Mouse (Mus musculus) forelimb bud, embryonic 11.5 days (tissue): ENCODE data around the gene Ccnq.

Experiments used
- DNase-seq: peaks from one replicate; pipeline ENCODE4 v3.0.0-alpha.2; 2012; ENCODE audit warnings: low read depth, low spot score

Ccnq gene

DNA sequence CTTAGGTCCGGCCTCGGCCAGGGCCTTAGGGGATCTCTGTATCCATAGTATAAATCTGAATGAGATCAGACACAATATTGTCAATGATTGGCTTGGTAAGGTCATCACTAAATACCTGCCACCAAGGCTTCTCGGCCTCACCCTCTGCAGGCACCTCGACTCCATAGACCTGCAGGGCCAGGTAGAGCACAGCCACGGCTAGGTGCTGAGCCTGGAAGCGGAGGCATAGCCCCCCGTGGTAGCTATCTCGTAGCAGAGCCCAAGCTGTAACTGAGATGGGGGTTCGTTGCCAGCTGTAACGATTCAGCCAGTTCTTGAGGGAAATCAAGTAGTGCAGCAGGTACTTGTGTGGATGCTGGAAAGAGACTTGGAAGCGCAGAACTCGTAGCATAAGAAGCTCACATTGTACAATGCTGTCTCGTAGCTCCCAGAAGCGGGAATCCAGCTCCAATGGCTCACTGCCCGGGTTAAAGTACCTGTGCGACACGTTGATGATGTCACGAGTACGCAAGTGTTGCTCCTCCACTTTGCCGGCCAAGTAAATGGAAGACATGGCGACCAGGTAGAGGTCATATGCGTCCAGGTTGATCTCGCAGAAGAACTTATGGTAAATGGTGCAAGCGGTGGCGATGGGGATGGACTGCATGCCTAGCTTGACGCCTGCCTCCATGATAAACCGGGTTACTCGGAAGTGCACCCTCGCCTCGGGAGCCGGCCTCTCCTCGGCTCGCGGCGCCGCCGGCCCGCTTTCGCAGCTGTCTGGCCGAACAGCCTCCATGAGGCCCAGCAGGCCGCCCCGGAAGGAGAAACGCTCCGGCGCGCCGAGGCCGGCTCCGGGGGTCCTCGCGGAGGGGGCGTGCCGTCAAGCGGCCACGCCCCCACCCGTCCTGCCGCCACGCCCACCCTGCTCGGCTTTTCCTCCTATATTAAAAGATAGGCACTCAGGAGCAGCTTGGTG, at the start of gene Ccnq:
Gene Ccnq (minus strand): TSS at position 845 of the 958 bp plus-strand sequence.
- peak; percentile 63 for DNase-seq

DNA sequence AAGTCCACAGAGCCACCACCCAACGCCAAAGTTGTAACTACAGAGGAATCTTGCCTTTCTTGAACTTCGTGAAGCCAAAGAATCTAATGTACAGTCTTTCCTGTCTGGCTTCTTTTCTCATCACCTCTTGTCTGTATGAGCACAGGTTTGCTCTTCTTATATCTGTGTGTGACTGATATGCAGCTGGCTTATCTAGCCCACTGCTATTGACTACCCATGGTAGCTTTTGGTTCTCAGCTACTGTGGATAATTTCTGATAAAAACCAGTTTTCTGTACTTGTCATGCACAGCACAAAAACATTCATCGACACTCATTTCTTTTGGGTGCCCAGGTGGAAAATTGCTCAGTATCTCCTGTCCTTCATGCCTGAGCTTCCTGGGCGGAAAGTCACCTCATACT, 49.6 kb upstream of the Ccnq start:
- DNase-seq = no peak

DNA sequence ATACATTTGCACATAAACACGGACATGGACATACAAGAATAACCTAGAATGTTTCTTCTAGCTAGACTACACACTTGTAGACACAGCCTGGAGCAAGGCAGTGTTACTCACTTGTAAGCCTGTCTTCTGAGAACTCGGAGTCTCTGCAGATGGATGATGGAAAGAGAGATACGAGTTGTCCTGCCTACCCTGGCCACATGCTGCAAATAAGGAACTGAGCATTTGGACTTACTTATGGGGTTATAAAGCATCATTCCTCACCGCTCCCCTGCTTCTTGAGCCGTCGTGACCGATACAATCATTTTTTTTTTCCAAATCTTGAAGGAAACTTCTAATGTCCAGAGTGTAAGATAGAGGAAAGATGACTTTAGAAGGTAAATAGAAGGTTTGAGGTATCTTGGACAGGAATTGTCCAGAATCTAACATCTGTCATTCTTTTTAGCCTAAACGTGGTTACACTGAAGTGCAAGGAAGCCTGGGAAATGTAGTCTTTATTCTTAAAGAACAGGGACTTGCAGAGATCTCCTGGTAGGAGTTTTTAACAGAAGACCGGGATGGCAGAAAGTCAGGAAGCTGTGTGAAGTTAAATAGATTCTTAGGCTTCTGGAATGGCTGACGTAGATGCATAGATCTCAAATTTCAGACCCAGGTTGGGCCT, 44.7 kb upstream of the Ccnq start:
- DNase-seq = no peak

DNA sequence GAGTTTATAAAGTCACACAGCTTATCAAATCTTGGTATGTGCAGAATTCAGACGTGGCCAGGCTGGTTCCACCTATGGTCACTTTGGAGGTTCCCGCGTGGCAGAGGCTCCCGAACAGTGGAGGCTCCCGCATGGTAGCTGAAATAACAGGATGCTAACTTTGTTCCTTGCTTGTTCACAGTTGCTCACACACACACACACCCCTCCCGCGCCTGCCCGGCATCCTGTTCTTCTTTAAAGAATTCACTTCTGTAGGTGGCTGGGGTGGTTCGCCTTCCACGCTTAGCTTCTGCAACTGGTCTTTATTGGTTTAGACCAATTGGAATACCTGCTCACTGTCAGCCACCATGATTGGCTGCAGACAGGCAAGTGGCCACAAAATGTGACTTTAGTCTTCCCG, 41.6 kb upstream of the Ccnq start:
- DNase-seq = no peak

DNA sequence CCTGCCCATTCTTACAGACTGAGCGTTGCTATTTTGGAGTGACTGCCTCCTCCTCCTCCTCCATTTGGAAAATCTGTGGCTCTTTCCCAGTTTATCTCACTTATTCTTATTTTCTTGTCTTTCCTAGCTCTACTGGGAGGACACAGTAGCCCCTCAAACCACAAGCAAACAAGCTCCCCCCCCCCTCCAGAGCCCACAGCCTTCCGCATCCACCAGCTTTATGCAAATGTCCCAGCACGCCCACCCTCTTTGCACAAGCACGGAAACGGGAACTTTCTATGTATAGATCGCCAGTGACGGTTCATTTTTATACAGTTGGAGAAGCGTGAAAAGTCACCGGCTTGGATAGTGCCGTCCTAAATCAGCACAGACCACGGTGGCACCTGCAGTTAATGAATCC, 40.9 kb upstream of the Ccnq start:
- no peak for DNase-seq

DNA sequence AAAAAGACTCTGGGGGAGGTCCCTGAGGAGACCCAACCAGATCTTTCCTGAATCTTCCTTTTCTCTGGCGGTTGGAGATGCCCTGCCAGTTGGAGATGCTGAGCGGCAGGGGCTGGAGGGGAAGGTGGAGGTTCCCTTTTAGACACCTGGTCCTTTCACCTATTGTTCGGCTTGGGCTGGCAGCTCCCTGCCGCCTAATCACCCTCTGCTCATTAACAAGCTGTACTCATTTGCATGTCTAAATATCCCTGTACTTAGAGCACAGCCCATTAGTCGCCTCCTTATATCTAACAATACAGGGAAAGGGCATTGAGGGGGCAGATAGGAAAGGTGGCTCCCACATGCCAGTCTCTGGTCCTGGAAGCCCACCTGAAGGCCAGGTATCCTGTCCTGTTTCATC, 40.5 kb upstream of the Ccnq start:
- no peak for DNase-seq

DNA sequence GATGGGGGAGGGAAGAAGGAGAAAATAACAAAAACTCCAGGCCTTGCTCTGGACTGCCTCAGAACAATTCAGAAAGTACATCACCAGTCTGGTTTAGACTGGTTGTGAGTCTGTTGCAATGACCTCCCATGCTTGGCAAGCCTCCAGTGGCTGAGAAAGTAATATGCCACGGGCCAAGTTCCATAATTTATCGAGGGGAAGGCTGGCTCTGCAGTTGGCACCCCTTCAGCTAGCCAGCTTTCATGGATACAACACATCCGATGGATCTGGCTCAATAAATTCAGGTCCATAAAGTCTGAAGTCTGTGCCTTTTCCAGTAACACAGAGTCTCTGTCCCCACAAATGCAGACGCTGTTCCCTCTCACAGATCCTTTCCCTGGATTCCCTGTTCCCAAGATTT, 40.1 kb upstream of the Ccnq start:
- no peak for DNase-seq

DNA sequence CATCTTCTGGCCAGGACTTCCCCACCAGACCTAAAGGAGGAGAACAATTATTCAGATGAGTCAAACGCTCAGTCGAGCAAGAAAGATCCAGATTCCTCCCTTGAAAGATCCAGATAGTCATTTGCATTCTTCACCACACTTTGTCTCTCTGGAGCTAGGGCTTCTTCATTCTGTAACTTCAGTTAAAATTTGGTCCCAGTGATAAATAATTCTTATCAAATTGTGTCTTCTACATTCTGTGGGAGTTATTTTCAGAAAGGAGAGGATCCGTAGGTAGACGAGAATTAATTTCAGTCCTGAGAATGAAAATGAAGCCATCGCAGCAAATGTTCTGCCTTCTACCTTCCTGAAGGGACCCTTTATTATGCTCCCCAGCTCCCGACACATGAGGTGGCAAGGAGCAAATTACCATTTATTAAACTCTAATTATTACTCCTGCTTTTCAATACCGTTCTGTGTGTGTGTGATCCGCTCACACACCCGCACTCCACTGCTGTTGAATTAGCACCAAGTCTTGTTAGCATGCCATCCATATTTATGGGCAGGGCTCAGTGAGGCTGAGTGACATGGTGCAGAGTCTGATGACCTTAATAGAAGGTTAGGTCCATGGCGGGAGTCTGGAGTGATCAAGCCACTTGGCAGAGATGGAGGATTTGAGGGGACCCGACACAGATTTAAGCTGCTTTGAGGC, 38.0 kb upstream of the Ccnq start:
- DNase-seq = no peak

DNA sequence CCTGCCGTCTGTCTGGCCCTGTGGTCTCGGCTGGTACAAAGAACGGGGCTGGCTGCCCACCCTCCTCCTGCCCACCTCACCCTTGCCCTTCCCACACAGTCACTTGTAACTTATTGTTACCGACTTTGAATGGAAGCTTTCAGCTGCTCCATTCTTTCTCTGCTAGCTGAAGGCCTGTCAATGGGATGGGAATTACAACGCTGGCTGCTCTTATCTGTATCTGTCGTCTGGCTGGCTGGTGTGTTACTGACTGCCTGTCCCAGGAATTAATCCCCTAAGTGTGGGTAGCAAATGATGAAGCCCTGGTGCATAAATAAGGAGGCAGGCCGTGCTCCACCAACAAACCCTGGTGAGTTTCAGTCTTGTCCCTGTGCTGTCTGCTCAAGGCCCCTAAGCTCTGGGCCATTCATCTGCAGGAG, 34.5 kb upstream of the Ccnq start:
- no peak for DNase-seq

DNA sequence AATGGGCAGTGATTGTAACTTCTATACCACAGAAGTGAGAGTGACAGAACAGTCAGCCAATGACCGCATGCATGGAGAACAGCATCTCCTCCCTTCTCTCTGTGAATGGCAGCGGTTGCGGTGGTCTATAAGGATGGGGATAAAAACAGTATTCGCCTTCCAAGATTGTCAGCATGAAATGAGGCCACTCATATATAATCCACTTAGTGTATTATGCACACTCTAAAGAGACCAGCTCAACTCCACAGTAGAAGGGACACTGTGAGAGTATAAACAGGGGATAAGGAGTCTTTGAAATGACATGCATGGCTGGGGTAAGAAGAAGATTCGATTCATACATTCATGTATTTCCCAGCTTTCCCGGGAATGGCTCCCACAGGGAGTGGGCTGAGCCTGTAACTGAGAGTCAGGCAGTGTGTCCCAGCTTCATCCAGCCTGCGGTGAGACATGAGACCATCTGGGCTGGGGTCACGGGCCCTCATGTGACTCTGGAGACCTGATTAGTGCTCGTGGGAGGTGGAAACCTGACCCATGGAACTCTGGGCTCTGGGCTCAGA, 31.3 kb upstream of the Ccnq start:
- no peak for DNase-seq

DNA sequence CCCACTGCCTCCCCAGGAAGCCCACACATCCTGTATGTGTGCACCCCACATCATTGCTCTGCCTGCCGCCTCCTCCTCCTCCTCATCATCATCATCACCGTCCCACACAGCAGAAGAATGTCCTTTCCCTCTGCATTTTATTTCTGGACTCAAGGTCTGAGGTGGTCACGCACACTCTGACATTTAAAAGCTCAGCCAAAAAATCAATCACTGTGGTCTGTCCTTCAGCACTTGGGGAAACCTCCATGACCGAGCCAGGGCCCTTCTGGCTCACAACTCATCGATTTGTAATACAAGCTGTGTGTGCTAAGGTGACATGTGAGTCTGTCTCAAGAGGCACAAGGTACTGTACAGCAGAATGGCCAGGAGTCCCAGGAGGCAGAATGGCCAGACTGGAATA, 30.8 kb upstream of the Ccnq start:
- DNase-seq = no peak

DNA sequence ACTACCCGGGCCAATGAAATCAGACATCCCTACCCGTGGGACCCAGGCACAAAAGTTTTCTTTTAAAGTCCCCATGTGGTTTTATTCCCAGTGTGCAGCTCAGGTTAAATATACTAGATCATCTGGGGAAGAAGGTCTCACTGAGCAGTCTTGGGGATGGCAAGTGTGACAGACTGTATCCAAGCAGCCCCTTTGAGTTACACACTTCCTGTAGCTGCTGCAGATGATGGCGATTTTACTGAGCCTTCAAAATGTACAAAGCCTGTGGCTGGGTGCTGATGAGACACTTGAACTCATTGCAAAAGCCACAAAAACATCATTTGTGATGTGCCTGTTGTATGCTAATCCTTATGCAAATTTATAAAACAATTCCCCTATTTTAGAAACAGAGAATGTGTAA, 29.0 kb upstream of the Ccnq start:
- no peak for DNase-seq

DNA sequence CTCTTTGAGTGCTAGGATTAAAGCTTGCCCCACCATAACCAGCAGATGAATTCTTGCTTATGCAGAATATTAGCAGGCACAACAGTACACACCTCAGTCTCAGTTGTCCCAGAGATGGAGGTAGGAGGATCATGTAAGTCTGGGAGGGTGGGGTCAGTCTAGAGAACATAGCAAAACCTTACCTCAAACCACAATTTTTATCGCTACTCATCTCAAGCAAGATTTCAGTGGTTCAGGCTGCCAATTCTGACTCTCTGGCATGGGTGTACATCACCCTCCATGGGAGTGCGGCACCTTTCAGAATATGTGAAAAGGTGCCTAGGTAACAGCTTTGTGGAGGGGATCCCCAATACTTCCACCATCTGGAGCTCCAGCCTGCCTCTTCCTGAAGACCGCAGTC, 28.5 kb upstream of the Ccnq start:
- no peak for DNase-seq

DNA sequence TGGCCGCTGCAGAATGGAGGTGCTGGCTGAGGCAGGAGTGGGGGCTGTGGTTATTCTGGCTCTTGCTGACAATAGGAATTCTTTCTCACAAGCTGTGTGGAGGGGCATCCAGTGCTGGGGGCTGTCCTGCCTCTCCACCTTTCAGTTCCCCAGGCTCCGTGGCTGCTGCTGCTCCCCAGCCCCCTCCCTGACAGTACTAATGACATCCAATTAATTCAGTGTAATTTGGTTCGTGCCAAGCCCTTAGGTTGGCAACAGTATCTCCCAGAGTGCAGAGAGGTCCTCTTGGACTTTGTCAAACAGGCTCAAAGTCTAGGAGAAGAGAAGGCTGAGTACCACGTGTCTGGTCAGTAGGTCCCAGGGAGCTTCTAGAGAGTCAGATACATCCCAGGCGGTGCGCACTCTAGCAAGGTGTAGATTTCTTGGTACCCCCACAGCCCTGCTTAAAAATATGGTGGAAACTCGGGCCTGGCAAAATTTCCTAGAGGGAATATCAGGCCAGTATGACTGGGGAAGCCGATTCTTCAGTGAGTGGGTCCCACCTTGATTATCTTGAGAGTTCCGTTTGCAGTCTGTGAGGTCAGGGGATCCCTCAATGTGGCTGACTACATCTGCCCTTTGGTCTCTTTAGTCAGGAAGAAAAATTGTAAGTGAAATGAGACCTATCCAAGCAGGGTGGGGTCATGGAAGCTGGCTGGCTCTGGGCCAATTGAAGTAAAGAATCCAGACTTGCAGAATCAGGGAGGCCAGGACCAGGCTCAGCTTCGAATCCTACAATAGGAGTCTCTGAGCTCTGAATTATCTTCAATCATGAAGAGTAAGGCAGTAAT, 26.5 kb upstream of the Ccnq start:
- DNase-seq = no peak

DNA sequence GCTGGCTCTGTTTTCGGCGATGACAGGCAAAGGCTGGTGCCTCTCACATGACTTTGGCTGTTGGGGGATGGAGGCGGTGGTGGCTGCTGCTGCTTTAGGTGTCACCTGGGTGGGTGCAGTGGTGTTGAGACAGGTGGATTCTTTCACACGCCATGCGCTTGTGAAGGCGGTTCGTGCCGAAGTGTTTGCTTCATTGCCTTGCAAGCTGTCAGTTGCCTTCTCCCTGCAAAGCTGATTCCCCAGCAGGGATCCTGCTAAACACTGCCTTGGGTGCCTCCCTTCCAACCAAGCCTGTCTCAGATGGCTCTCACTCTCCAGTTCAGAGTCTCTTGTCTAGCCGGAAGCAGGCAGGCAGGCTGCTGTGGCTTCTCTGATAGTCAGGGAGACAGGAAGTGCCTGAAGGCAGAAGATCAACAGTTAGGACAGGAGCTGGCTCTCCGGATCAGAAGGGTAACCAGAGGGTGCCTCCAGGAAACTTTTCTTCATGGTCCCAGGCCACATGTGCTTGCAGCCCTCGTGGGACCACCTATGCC, 20.3 kb upstream of the Ccnq start:
- DNase-seq = no peak

DNA sequence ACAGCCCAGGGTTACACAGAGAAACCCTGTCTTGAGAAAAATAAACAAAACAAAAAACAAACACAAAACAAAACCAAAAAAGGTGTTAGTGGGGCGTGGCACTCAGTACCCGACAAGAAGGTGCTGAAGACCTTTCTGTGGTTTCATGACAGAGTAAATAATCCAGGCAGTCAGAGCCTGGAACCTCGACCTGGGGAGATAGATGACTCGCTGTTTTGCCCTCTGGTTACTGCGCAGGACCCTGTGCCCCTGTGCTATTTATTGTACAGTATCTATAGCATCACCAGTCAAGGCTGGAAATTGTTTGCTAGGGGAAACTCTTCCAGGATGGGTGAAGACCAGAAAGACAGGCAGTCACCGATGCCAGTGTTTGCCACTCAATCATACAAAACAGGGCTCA, 18.9 kb upstream of the Ccnq start:
- no peak for DNase-seq

DNA sequence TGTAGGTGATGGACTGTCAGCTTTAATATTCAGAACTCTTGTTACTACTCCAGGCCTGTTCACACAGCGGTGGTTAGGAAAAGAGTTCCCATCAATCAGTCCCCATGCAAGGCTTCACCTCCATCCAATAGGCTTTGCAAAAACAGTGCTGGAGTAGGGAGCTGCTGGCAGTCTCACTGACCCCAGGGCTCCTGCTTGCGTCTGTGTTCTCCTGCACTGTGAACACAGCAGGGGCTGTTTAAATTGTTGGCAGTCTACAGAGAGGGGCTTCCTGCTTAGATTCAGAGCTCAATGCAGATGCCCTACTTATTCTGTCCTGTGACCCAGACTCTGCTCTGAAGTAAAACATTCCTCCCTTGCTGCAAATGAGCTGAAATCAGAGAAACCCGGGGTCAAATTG, 17.2 kb upstream of the Ccnq start:
- DNase-seq = no peak

DNA sequence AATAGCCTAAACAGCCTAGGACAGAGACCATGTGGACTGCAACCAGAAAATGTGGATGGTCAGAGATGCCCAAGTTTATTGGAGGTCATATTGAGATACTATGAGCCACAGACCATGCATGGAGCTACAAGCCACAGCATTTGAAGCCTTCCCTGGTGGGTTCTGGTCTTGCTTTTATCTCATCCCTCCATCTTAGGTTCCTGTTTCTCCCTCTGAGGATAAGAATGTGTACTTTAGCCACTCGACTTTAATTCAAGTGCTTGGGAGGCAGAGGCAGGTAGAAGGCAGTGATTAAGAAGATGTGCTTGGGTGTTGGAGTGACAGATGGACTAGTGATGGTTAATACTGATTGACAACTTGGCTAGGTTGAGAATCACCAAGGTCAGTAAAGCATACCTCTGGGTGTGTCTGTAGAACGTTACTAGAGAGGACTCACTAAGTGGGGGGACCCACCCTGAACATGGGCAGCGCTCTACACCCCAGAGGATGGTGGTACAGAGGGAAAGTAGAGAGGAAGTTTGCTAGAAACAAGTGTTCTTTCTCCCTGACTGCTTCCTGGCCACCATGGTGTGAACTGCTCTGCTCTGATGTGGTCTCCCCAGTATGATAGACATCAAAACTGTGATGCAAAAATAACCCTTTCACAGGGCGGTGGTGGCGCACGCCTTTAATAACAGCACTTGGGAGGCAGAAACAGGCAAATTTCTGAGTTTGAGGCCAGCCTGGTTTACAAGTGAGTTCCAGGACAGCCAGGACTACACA, 14.7 kb upstream of the Ccnq start:
- no peak for DNase-seq

DNA sequence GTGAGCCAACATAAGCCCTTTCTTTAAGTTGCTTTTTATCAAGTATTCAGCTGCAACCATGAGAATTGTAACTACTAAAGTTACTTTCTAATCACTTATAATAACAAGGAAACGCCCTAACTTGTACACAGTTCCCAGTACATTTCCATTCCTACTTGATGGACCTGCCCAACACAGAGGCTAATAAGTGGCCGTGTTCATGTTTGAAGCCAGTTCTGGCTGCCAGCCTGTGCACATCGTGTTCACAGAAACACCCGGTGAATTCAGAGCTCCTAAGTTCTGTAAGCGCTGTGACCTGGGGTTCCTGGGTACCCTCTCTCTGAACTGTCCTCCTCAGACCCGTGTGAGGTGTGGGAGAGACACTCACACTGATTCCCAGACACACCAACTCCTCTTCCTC, 13.3 kb upstream of the Ccnq start:
- no peak for DNase-seq

DNA sequence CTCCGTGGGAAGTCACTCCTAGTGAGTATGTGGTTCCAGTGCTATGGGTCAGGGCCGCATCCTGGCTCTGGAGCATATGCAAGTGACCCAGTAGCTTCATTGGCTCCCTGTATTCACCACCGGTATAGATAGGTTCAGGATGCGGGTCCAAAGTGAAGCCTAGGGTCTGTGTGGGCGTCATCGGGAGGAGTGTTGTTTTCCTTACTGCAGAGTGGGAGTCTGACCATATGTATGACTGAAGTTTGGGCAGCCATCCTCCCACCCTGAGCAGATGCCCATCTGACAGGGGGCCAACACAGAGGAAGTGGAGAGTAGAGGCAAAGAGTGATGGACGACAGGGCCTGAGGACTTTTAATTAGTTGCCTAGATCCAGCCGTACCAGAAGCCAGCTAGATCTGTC, 12.8 kb upstream of the Ccnq start:
- DNase-seq = no peak
